In genomic region chr2:131204410-131204981, GRCm38 (mm10) we compare ENCODE assay signal across 8 mouse cellular contexts. TPM values are rescaled to one million over a fixed set of nuclear protein-coding genes. Genes with fewer than 3 reads are reported as not detected.
DNase-seq lines count a peak whose midpoint lies in the region; ATAC-seq lines count a peak whose summit lies in the region.

No protein-coding gene starts in this region.

- peak overlapping the region; percentile 48; the same call in 1 of the 2 replicates for H3K9ac ChIP-seq in lung, embryonic 16.5 days (ENCODE audit: low read length)

- peaks cover 15% of the 10 kb centered on the region for H3K4me1 ChIP-seq in lung, embryonic 16.5 days (replicated peaks; ENCODE audit: control insufficient read depth, insufficient read depth, low read length)

- 0 out of 2 replicates have a peak, but pooled peaks cover 4% of the 10 kb centered on the region for H3K36me3 ChIP-seq in lung, embryonic 16.5 days (ENCODE audit: control insufficient read depth, insufficient read depth, low read length)

- H3K27me3 ChIP-seq in lung, embryonic 16.5 days (ENCODE audit: control insufficient read depth, insufficient read depth, low read depth, low read length) = no peaks in the 10 kb centered on the region

- peak; percentile 69 to 72 for ATAC-seq in hematopoietic stem cell, adult 5-6 weeks (replicated peaks in 1 of 2; ENCODE audit: insufficient read depth in 1 of 2, low FRiP score in 2 of 2, low TSS enrichment in 1 of 2, low read depth in 1 of 2, poor library complexity in 2 of 2, severe bottlenecking in 2 of 2)
- peak; percentile 93 for ATAC-seq in lung, embryonic 16.5 days (ENCODE audit: low read depth)
- no peak for ATAC-seq in megakaryocyte-erythroid progenitor cell, adult 5-6 weeks (replicated peaks; ENCODE audit: low FRiP score, low TSS enrichment, poor library complexity, severe bottlenecking)

- peak; percentile 21 for DNase-seq in ES-CJ7 (ENCODE audit: low read depth, low spot score)
- DNase-seq in adrenal gland, adult 8-10 months = peak; percentile 94
- DNase-seq in frontal cortex, postnatal 10 days (ENCODE audit: low spot score in 2 of 2) = peak; percentile 75 to 85
- DNase-seq in layer of hippocampus, postnatal 14 days (ENCODE audit: low spot score in 2 of 2) = peak; percentile 82 to 83
- DNase-seq in spleen, adult 12 weeks (ENCODE audit: low spot score) = peak; percentile 35

- H3K4me2 ChIP-seq in lung, embryonic 16.5 days (ENCODE audit: low read depth, low read length) = peak overlapping the region; percentile 34

- H3K4me3 ChIP-seq in lung, embryonic 16.5 days (ENCODE audit: low read length) = 0 out of 2 replicates have a peak overlapping the region, but pooled peaks have one; percentile 7

- no peaks in the 10 kb centered on the region for H3K9me3 ChIP-seq in lung, embryonic 16.5 days (ENCODE audit: control insufficient read depth, low read length)

- H3K27ac ChIP-seq in lung, embryonic 16.5 days (ENCODE audit: low read length) = peak overlapping the region; percentile 92

- 13% methylated on average over 7 of the region's 7 CpGs for WGBS in lung, embryonic 16.5 days

RNA-seq across cellular contexts. Expression of gene Ap5s1, which starts 2.4 kb away (rescaled TPM):
- 10 to 100 TPM; 24.4 to 29.0 (median 26.6) TPM for total RNA-seq in adrenal gland, adult 8-10 months (2022)
- 5.0 and 8.6 TPM in 2 replicates for total RNA-seq in hematopoietic stem cell, adult 5-6 weeks (2017)
- 10 to 100 TPM; 25.4 to 26.2 TPM for total RNA-seq in layer of hippocampus, postnatal 14 days (2021)
- polyA plus RNA-seq in lung, embryonic 16.5 days (2015; fragmentation: Nextera tagmentation; extraction: Ambion mirVana) = 29.0 and 29.7 TPM in 2 replicates
- total RNA-seq in megakaryocyte-erythroid progenitor cell, adult 5-6 weeks (2014; fragmentation: Nextera tagmentation) = 5.9 and 14.7 TPM in 2 replicates
- total RNA-seq in megakaryocyte-erythroid progenitor cell, adult 5-6 weeks (2017) = 1.9 and 3.3 TPM in 2 replicates

RNA-seq across cellular contexts. Expression of gene Spef1, which starts 17.4 kb away (rescaled TPM):
- total RNA-seq in adrenal gland, adult 8-10 months (2022) = 1 to 10 TPM; 4.0 to 6.4 (median 5.1) TPM
- total RNA-seq in hematopoietic stem cell, adult 5-6 weeks (2017) = 1.8 and 4.7 TPM in 2 replicates
- 10 to 100 TPM; 16.2 to 18.0 TPM for total RNA-seq in layer of hippocampus, postnatal 14 days (2021)
- polyA plus RNA-seq in lung, embryonic 16.5 days (2015; fragmentation: Nextera tagmentation; extraction: Ambion mirVana) = 6.5 and 8.8 TPM in 2 replicates
- total RNA-seq in megakaryocyte-erythroid progenitor cell, adult 5-6 weeks (2014; fragmentation: Nextera tagmentation) = 3.7 and 4.1 TPM in 2 replicates
- total RNA-seq in megakaryocyte-erythroid progenitor cell, adult 5-6 weeks (2017) = 1.3 and 2.5 TPM in 2 replicates

RNA-seq across cellular contexts. Expression of gene Cdc25b, which starts 17.7 kb away (rescaled TPM):
- total RNA-seq in adrenal gland, adult 8-10 months (2022) = 1 to 10 TPM; 4.5 to 9.4 (median 6.3) TPM
- 14.8 and 23.1 TPM in 2 replicates for total RNA-seq in hematopoietic stem cell, adult 5-6 weeks (2017)
- 10 to 100 TPM; 17.3 to 20.8 TPM for total RNA-seq in layer of hippocampus, postnatal 14 days (2021)
- polyA plus RNA-seq in lung, embryonic 16.5 days (2015; fragmentation: Nextera tagmentation; extraction: Ambion mirVana) = 61.0 TPM in 2 replicates
- total RNA-seq in megakaryocyte-erythroid progenitor cell, adult 5-6 weeks (2014; fragmentation: Nextera tagmentation) = 8.7 and 21.6 TPM in 2 replicates
- 5.4 and 19.0 TPM in 2 replicates for total RNA-seq in megakaryocyte-erythroid progenitor cell, adult 5-6 weeks (2017)

RNA-seq across cellular contexts. Expression of gene Cenpb, which starts 24.6 kb away (rescaled TPM):
- 10 to 100 TPM; 63.5 to 76.9 (median 73.5) TPM for total RNA-seq in adrenal gland, adult 8-10 months (2022)
- 15.4 and 17.4 TPM in 2 replicates for total RNA-seq in hematopoietic stem cell, adult 5-6 weeks (2017)
- total RNA-seq in layer of hippocampus, postnatal 14 days (2021) = 100 to 1,000 TPM; 102 to 109 TPM
- 8.4 and 9.5 TPM in 2 replicates for polyA plus RNA-seq in lung, embryonic 16.5 days (2015; fragmentation: Nextera tagmentation; extraction: Ambion mirVana)
- total RNA-seq in megakaryocyte-erythroid progenitor cell, adult 5-6 weeks (2014; fragmentation: Nextera tagmentation) = 8.0 and 8.8 TPM in 2 replicates
- total RNA-seq in megakaryocyte-erythroid progenitor cell, adult 5-6 weeks (2017) = 6.8 and 10.8 TPM in 2 replicates

RNA-seq across cellular contexts. Expression of gene Mavs, which starts 29.4 kb away (rescaled TPM):
- total RNA-seq in adrenal gland, adult 8-10 months (2022) = 10 to 100 TPM; 45.2 to 50.0 (median 46.1) TPM
- total RNA-seq in hematopoietic stem cell, adult 5-6 weeks (2017) = 15.9 and 17.3 TPM in 2 replicates
- total RNA-seq in layer of hippocampus, postnatal 14 days (2021) = 1 to 10 TPM; 8.4 to 9.9 TPM
- 20.6 and 22.7 TPM in 2 replicates for polyA plus RNA-seq in lung, embryonic 16.5 days (2015; fragmentation: Nextera tagmentation; extraction: Ambion mirVana)
- 28.8 and 28.9 TPM in 2 replicates for total RNA-seq in megakaryocyte-erythroid progenitor cell, adult 5-6 weeks (2014; fragmentation: Nextera tagmentation)
- 16.9 and 24.8 TPM in 2 replicates for total RNA-seq in megakaryocyte-erythroid progenitor cell, adult 5-6 weeks (2017)

Comparison
In these comparisons a context has a peak if more than half of its experiments do, and no peak if none do; other contexts are left out.
1. DNase-seq: peak in every context shown above with its lines; median percentile 94 in adrenal gland, adult 8-10 months; 82 in layer of hippocampus, postnatal 14 days; 80 in frontal cortex, postnatal 10 days; 35 in spleen, adult 12 weeks; 21 in ES-CJ7.